ENCODE assay signal across 10 mouse cellular contexts in the genomic region with DNA sequence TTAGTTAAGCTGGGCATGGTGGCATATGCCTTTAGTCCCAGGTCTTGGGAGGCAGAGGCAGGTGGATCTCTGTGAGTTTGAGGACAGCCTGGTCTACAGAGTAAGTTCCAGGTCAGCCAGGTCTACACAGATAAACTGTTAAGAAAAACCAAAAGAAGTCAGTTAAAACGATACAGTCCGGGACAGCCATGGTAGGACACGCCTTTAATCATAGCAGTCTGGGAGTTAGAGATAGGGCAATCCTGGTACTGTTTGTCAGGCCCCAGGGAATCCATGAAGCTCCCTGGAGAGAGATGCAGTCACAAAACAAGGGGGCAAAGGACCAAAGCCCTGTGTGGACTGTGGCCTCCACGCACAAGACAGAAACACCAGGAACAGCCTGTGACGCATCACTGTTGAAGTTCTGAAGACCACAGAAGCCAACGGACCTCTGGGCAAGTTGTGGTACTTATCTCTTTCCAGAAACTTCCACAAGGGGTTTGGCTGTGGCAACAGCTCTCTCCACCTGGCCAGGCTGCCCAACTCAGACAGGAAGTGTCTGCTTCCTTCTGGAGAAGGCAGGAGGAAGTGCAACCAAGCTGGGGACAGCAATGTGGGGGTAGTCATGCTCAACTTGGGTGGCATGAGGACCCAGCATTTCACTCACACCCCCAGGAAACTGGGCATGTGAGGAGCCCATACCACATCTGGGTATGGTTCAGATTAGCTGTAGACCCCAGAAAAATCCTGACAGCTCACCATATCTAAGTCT. TPM values are rescaled to one million over a fixed set of nuclear protein-coding genes. Genes with fewer than 3 reads are reported as not detected.
DNase-seq lines count a peak whose midpoint lies in the region; ATAC-seq and TF ChIP-seq lines count a peak whose summit lies in the region.
"Had no signal": no experiment of that assay in that cellular context is flagged by ENCODE, and none has a peak within 500 bp of the region (broad histone marks: within the 10 kb centered on the region; RNA-seq: fewer than 3 reads in every experiment).

No protein-coding gene starts in this region.

- H3K27ac ChIP-seq in gastrocnemius, adult 2 months: peak overlapping the region; percentile 61
- H3K27ac ChIP-seq: hindbrain, postnatal 0 days had no signal

- DNase-seq in gastrocnemius, adult 2 months: no peak
- DNase-seq in gastrocnemius, postnatal 4 days (ENCODE audit: low spot score in 2 of 2): no peak
- peak; percentile 37 for DNase-seq in CD4-positive helper T cell, adult 2 months (ENCODE audit: low read depth, low spot score)
- DNase-seq in lung, postnatal 4 days: peak; percentile 47 to 51
- no peak for DNase-seq in cerebellum, postnatal 14 days
- DNase-seq in Muller cell, postnatal 12 days (ENCODE audit: inconsistent ontology term): no peak
- DNase-seq in thymus, postnatal 14 days: no peak
- DNase-seq: adrenal gland, adult 8-10 months had no signal

- TF ChIP-seq CTCF in gastrocnemius, adult 2 months (IDR thresholded peaks at IDR 0.05): no peak

- H3K4me3 ChIP-seq in gastrocnemius, adult 2 months: no peak overlapping the region

- peak; percentile 75 to 85 for ATAC-seq in hematopoietic stem cell, adult 5-6 weeks (replicated peaks in 1 of 2; ENCODE audit: insufficient read depth in 1 of 2, low FRiP score in 2 of 2, low TSS enrichment in 1 of 2, low read depth in 1 of 2, poor library complexity in 2 of 2, severe bottlenecking in 2 of 2)

- intact Hi-C loops in gastrocnemius, adult 2 months (cut with DNase I): loop anchor here (5.0 kb wide), 1 partner anchor 33 kb away; no protein-coding TSS in a partner anchor

RNA-seq across cellular contexts. Expression of gene Gna15, which starts 4.6 kb away (rescaled TPM):
- total RNA-seq in gastrocnemius, adult 2 months (2021): under 1 TPM; 0.26 to 0.53 TPM
- total RNA-seq in gastrocnemius, postnatal 4 days (2021): 1 to 10 TPM; 1.1 to 1.8 TPM
- total RNA-seq in hematopoietic stem cell, adult 5-6 weeks (2017): 25.3 and 40.2 TPM in 2 replicates

RNA-seq across cellular contexts. Expression of gene S1pr4, which starts 19.5 kb away (rescaled TPM):
- total RNA-seq in gastrocnemius, adult 2 months (2021): 1 to 10 TPM in 1 of 2 experiments, under 1 TPM in 1; 0.97 to 1.2 TPM
- under 1 TPM; 0.37 to 0.54 TPM for total RNA-seq in gastrocnemius, postnatal 4 days (2021)
- total RNA-seq in hematopoietic stem cell, adult 5-6 weeks (2017): 14.0 and 21.4 TPM in 2 replicates

RNA-seq across cellular contexts. Expression of gene Ncln, which starts 23.2 kb away (rescaled TPM):
- total RNA-seq in gastrocnemius, adult 2 months (2021): 10 to 100 TPM; 38.3 to 44.8 TPM
- total RNA-seq in gastrocnemius, postnatal 4 days (2021): 10 to 100 TPM; 59.3 to 61.3 TPM
- total RNA-seq in hematopoietic stem cell, adult 5-6 weeks (2017): 39.1 and 41.4 TPM in 2 replicates

RNA-seq across cellular contexts. Expression of gene Gna11, which starts 25.6 kb away (rescaled TPM):
- total RNA-seq in gastrocnemius, adult 2 months (2021): 10 to 100 TPM; 25.7 to 30.3 TPM
- total RNA-seq in gastrocnemius, postnatal 4 days (2021): 10 to 100 TPM; 56.8 to 59.5 TPM
- 5.6 and 5.8 TPM in 2 replicates for total RNA-seq in hematopoietic stem cell, adult 5-6 weeks (2017)

RNA-seq across cellular contexts. Expression of gene Celf5, which starts 36.9 kb away (rescaled TPM):
- under 1 TPM in 1 of 2 experiments, not detected in 1; 0.17 TPM for total RNA-seq in gastrocnemius, adult 2 months (2021)
- total RNA-seq in gastrocnemius, postnatal 4 days (2021): under 1 TPM; 0.47 to 0.52 TPM
- 0.60 TPM in 1 of 2 replicates, not detected in the other for total RNA-seq in hematopoietic stem cell, adult 5-6 weeks (2017)

Comparison
In these comparisons a context has a peak if more than half of its experiments do, and no peak if none do; other contexts are left out.
1. DNase-seq: peak in CD4-positive helper T cell, adult 2 months (single experiment) and lung, postnatal 4 days (2 of 2); none in gastrocnemius, adult 2 months (single experiment), gastrocnemius, postnatal 4 days (0 of 2), cerebellum, postnatal 14 days (0 of 2), Muller cell, postnatal 12 days (single experiment) and thymus, postnatal 14 days (single experiment).